In genomic region chr2:103590645-103591044, GRCm38 (mm10) we compare ENCODE assay signal across 24 mouse cellular contexts. TPM values are rescaled to one million over a fixed set of nuclear protein-coding genes. Genes with fewer than 3 reads are reported as not detected.
DNase-seq lines count a peak whose midpoint lies in the region; ATAC-seq and TF ChIP-seq lines count a peak whose summit lies in the region.
"Had no signal": no experiment of that assay in that cellular context is flagged by ENCODE, and none has a peak within 500 bp of the region (broad histone marks: within the 10 kb centered on the region; RNA-seq: fewer than 3 reads in every experiment).

No protein-coding gene starts in this region.

- TF ChIP-seq CTCF in heart, adult 2 months (IDR thresholded peaks at IDR 0.05) = no peak
- TF ChIP-seq CTCF in MEL (IDR thresholded peaks at IDR 0.05 in 2 of 3, conservative IDR thresholded peaks at IDR 0.05 in 1 of 3; ENCODE audit: control insufficient read depth in 1 of 3, insufficient read depth in 1 of 3, low read depth in 2 of 3, low read length in 3 of 3, poor library complexity in 1 of 3, severe bottlenecking in 1 of 3) = no peak

- H3K79me2 ChIP-seq in heart, adult 2 months (replicated peaks; ENCODE audit: control insufficient read depth, insufficient read depth, low read length) = no peaks in the 10 kb centered on the region
- H3K79me2 ChIP-seq in MEL (ENCODE audit: control insufficient read depth, insufficient read depth, low read length, poor library complexity) = no peaks in the 10 kb centered on the region

- H3K27ac ChIP-seq in heart, adult 2 months = peak overlapping the region; percentile 27; the same call in 1 of the 2 replicates
- no peak overlapping the region for H3K27ac ChIP-seq in MEL (ENCODE audit: control insufficient read depth, low read depth, low read length)
- 0 out of 2 replicates have a peak overlapping the region, but pooled peaks have one; percentile 91 for H3K27ac ChIP-seq in limb, embryonic 13.5 days
- H3K27ac ChIP-seq: embryonic facial prominence, embryonic 12.5 days; embryonic facial prominence, embryonic 15.5 days; gastrocnemius, adult 2 months; heart, embryonic 10.5 days; hindbrain, embryonic 10.5 days; hindbrain, embryonic 13.5 days; intestine, embryonic 15.5 days had no signal

- no peak for ATAC-seq in limb, embryonic 13.5 days (ENCODE audit: low FRiP score, low read depth)
- ATAC-seq in megakaryocyte, adult 5-6 weeks (ENCODE audit: poor library complexity, severe bottlenecking) = 0 out of 2 replicates have a peak, but pooled peaks have one; percentile 41
- ATAC-seq in granulocyte monocyte progenitor cell, adult 5-6 weeks (replicated peaks; ENCODE audit: poor library complexity, severe bottlenecking) = no peak
- ATAC-seq: forebrain, embryonic 14.5 days; forebrain, postnatal 0 days; hindbrain, embryonic 16.5 days; intestine, embryonic 15.5 days had no signal

- peaks cover 13% of the 10 kb centered on the region for H3K4me1 ChIP-seq in heart, adult 2 months (ENCODE audit: control insufficient read depth, insufficient read depth, low read length)
- no peaks in the 10 kb centered on the region; a peak in 1 of 4 replicates for H3K4me1 ChIP-seq in MEL (ENCODE audit: control insufficient read depth in 1 of 2, insufficient read depth in 2 of 2, low read length in 2 of 2)
- peaks cover 93% of the 10 kb centered on the region for H3K4me1 ChIP-seq in limb, embryonic 13.5 days

- peaks cover 3% of the 10 kb centered on the region for H3K36me3 ChIP-seq in heart, adult 2 months (ENCODE audit: control insufficient read depth, insufficient read depth, low read length)
- peaks cover 0 to 2% of the 10 kb centered on the region in 2 experiments; a peak in 1 of 4 replicates for H3K36me3 ChIP-seq in MEL (ENCODE audit: control insufficient read depth in 1 of 2, insufficient read depth in 2 of 2, low read length in 2 of 2)
- no peaks in the 10 kb centered on the region for H3K36me3 ChIP-seq in limb, embryonic 13.5 days
- H3K36me3 ChIP-seq: embryonic facial prominence, embryonic 12.5 days; embryonic facial prominence, embryonic 15.5 days; heart, embryonic 10.5 days; hindbrain, embryonic 10.5 days; hindbrain, embryonic 13.5 days; intestine, embryonic 15.5 days had no signal

- TF ChIP-seq RAD21 in MEL (IDR thresholded peaks at IDR 0.05; ENCODE audit: low read depth, low read length) = no peak

- DNase-seq in heart, adult 2 months = no peak
- DNase-seq in heart, adult 18-20 months = no peak
- peak; percentile 45 for DNase-seq in MEL (ENCODE audit: low read depth, low spot score)
- DNase-seq in adrenal gland, adult 18-20 months (ENCODE audit: low spot score in 2 of 2) = no peak
- no peak for DNase-seq in lung, postnatal 4 days
- DNase-seq: adrenal gland, postnatal 10 days; adrenal gland, postnatal 36 days; cerebellum, adult 2 months; cerebellum, adult 9-11 months; cerebellum, postnatal 25 days; forebrain, postnatal 0 days; gastrocnemius, adult 2 months; gastrocnemius, postnatal 14 days had no signal

- TF ChIP-seq POLR2A in heart, adult 2 months (IDR thresholded peaks at IDR 0.05; ENCODE audit: insufficient read depth, low read depth, low read length) = no peak
- TF ChIP-seq POLR2A in MEL (IDR thresholded peaks at IDR 0.05; ENCODE audit: control insufficient read depth in 1 of 2, insufficient read depth in 1 of 2, low read depth in 1 of 2, low read length in 2 of 2, poor library complexity in 1 of 2) = no peak

- intact Hi-C loops in heart, adult 2 months (cut with DNase I) = no loop called here

- TF ChIP-seq EP300 in heart, adult 2 months (IDR thresholded peaks at IDR 0.05; ENCODE audit: insufficient read depth, low read depth, low read length) = no peak
- no peak for TF ChIP-seq EP300 in MEL (IDR thresholded peaks at IDR 0.05; ENCODE audit: low read depth in 1 of 2, low read length in 2 of 2)

- H3K4me3 ChIP-seq in heart, adult 2 months = no peak overlapping the region
- H3K4me3 ChIP-seq in MEL (ENCODE audit: control insufficient read depth in 1 of 2, insufficient read depth in 1 of 2, low read depth in 2 of 2, low read length in 2 of 2) = no peak overlapping the region
- no peak overlapping the region for H3K4me3 ChIP-seq in limb, embryonic 13.5 days
- H3K4me3 ChIP-seq: embryonic facial prominence, embryonic 12.5 days; embryonic facial prominence, embryonic 15.5 days; gastrocnemius, adult 2 months; heart, embryonic 10.5 days; hindbrain, embryonic 10.5 days; hindbrain, embryonic 13.5 days; intestine, embryonic 15.5 days had no signal

- H3K27me3 ChIP-seq in heart, adult 2 months (ENCODE audit: control insufficient read depth, insufficient read depth, low read length) = no peaks in the 10 kb centered on the region
- H3K27me3 ChIP-seq in MEL (ENCODE audit: control insufficient read depth in 1 of 2, insufficient read depth in 2 of 2, low read length in 2 of 2) = no peaks in the 10 kb centered on the region; a peak in 1 of 4 replicates
- H3K27me3 ChIP-seq in limb, embryonic 13.5 days = no peaks in the 10 kb centered on the region
- H3K27me3 ChIP-seq: embryonic facial prominence, embryonic 12.5 days; embryonic facial prominence, embryonic 15.5 days; hindbrain, embryonic 13.5 days; intestine, embryonic 15.5 days had no signal

- H3K9ac ChIP-seq in heart, adult 2 months (ENCODE audit: low read depth, low read length) = no peak overlapping the region
- H3K9ac ChIP-seq in MEL (ENCODE audit: control insufficient read depth, low read depth, low read length, poor library complexity, severe bottlenecking) = no peak overlapping the region
- no peak overlapping the region for H3K9ac ChIP-seq in limb, embryonic 13.5 days
- H3K9ac ChIP-seq: embryonic facial prominence, embryonic 12.5 days; embryonic facial prominence, embryonic 15.5 days; forebrain, postnatal 0 days; hindbrain, embryonic 13.5 days; intestine, embryonic 15.5 days had no signal

- H3K4me2 ChIP-seq in limb, embryonic 13.5 days (replicated peaks) = no peak overlapping the region
- H3K4me2 ChIP-seq: embryonic facial prominence, embryonic 12.5 days; embryonic facial prominence, embryonic 15.5 days; hindbrain, embryonic 13.5 days; intestine, embryonic 15.5 days had no signal

- no peaks in the 10 kb centered on the region for H3K9me3 ChIP-seq in MEL (replicated peaks; ENCODE audit: insufficient read depth, low read length)
- no peaks in the 10 kb centered on the region for H3K9me3 ChIP-seq in limb, embryonic 13.5 days
- H3K9me3 ChIP-seq: embryonic facial prominence, embryonic 12.5 days; embryonic facial prominence, embryonic 15.5 days; heart, embryonic 10.5 days; hindbrain, embryonic 10.5 days; hindbrain, embryonic 13.5 days; intestine, embryonic 15.5 days had no signal

- 82% methylated on average over 7 of the region's 7 CpGs for WGBS in heart, adult 2 months
- 80% methylated on average over 7 of the region's 7 CpGs for WGBS in limb, embryonic 13.5 days

TF ChIP-seq in MEL, 35 proteins besides CTCF, POLR2A, EP300 and RAD21:
- TF ChIP-seq MXI1 (IDR thresholded peaks at IDR 0.05; ENCODE audit: low read depth, low read length) (no peak), ZNF384 (IDR thresholded peaks at IDR 0.05; ENCODE audit: low read depth, low read length) (no peak), ZKSCAN1 (IDR thresholded peaks at IDR 0.05; ENCODE audit: low read depth, low read length) (no peak), TCF12 (IDR thresholded peaks at IDR 0.05; ENCODE audit: low read depth, low read length) (no peak), ETS1 (IDR thresholded peaks at IDR 0.05; ENCODE audit: low read depth, low read length) (no peak), SMC3 (IDR thresholded peaks at IDR 0.05; ENCODE audit: low read depth, low read length) (no peak), TBP (IDR thresholded peaks at IDR 0.05; ENCODE audit: low read depth, low read length) (no peak), JUND (IDR thresholded peaks at IDR 0.05; ENCODE audit: low read depth, low read length) (no peak), ZC3H11A (IDR thresholded peaks at IDR 0.05; ENCODE audit: low read depth, low read length) (no peak), USF1 (IDR thresholded peaks at IDR 0.05; ENCODE audit: low read depth, low read length) (peak; percentile 83), NRF1 (IDR thresholded peaks at IDR 0.05; ENCODE audit: insufficient read depth, low read depth, low read length, poor library complexity, severe bottlenecking) (no peak), GATA1 (IDR thresholded peaks at IDR 0.05; ENCODE audit: low read depth, low read length) (no peak), UBTF (IDR thresholded peaks at IDR 0.05; ENCODE audit: borderline replicate concordance, insufficient read depth, low read depth, low read length) (no peak), TAL1 (IDR thresholded peaks at IDR 0.05; ENCODE audit: low read length) (no peak), MYB (IDR thresholded peaks at IDR 0.05; ENCODE audit: low read depth, low read length) (no peak), MAX (IDR thresholded peaks at IDR 0.05; ENCODE audit: low read length) (peak; percentile 81), USF2 (IDR thresholded peaks at IDR 0.05; ENCODE audit: borderline replicate concordance in 1 of 2, insufficient read depth in 1 of 2, low read depth in 1 of 2, low read length in 2 of 2) (0 out of 4 replicates have a peak, but pooled peaks of 1 of the 2 experiments have one; percentile 36), BHLHE40 (IDR thresholded peaks at IDR 0.05; ENCODE audit: borderline replicate concordance, low read depth, low read length) (no peak), GABPA (IDR thresholded peaks at IDR 0.05; ENCODE audit: low read depth, low read length) (no peak), MAFK (IDR thresholded peaks at IDR 0.05; ENCODE audit: borderline replicate concordance, low read depth, low read length) (no peak)

RNA-seq across cellular contexts. Expression of gene Abtb2, which starts 24.5 kb away (rescaled TPM):
- 10 to 100 TPM; 24.7 to 28.7 TPM for total RNA-seq in heart, adult 2 months (2021)
- polyA plus RNA-seq in heart, adult 2 months (2012; rRNA removed) = 23.0 and 27.1 TPM in 2 replicates
- total RNA-seq in heart, adult 18-20 months (2021) = 10 to 100 TPM; 22.1 to 26.7 TPM
- 0.10 and 0.12 TPM in 2 replicates for total RNA-seq in MEL (2012; rRNA removed)
- under 1 TPM in 1 of 2 experiments, not detected in 1; 0.13 TPM for polyA plus RNA-seq in MEL (2012; ENCODE audit: insufficient read depth in 1 of 2, insufficient read length in 2 of 2, low read depth in 1 of 2, low replicate concordance in 2 of 2, missing spikeins in 1 of 2)
- polyA plus RNA-seq in limb, embryonic 13.5 days (2015; fragmentation: Nextera tagmentation; extraction: Ambion mirVana) = 17.6 and 20.5 TPM in 2 replicates
- total RNA-seq in megakaryocyte, adult 5-6 weeks (2015) = 3.8 TPM in 2 replicates
- 3.1 and 3.8 TPM in 2 replicates for total RNA-seq in megakaryocyte, adult 5-6 weeks (2017)
- total RNA-seq in adrenal gland, adult 18-20 months (2021) = 10 to 100 TPM; 17.3 to 74.9 TPM
- total RNA-seq in granulocyte monocyte progenitor cell, adult 5-6 weeks (2014; fragmentation: Nextera tagmentation) = 0.32 TPM in 1 of 2 replicates, not detected in the other
- total RNA-seq in granulocyte monocyte progenitor cell, adult 5-6 weeks (2017) = 0.30 and 0.41 TPM in 2 replicates
